Mouse (Mus musculus): ENCODE measurements around the gene Pheta2. TPM values are rescaled to one million over a fixed set of nuclear protein-coding genes. Genes with fewer than 3 reads are reported as not detected.

Gene Pheta2
- polyA plus RNA-seq, 2 experiments, result 18.7 to 24.8 TPM

GRCm38 (mm10) chr15:82348258-82348998 is 9.7 kb downstream of the Pheta2 start:
- DNase-seq (ENCODE audit: low read depth in 3 of 3, low spot score in 3 of 3) (no peak), ATAC-seq (ENCODE audit: insufficient read depth) (no peak)
- WGBS (ENCODE audit: insufficient replicate concordance), result 67% methylated on average over 8 of the region's 8 CpGs
- Histone ChIP-seq H3K27ac (no peak overlapping the region), H3K36me3 (replicated peaks; ENCODE audit: control insufficient read depth, insufficient read depth, low read depth) (peaks cover 60% of the 10 kb centered on the region), H3K4me1 (replicated peaks; ENCODE audit: control insufficient read depth in 2 of 2, insufficient read depth in 2 of 2, low read length in 1 of 2) (peaks cover 60 to 75% of the 10 kb centered on the region in 2 experiments), H3K4me2 (ENCODE audit: low read depth) (peak overlapping the region; percentile 97), H3K9me3 (ENCODE audit: control insufficient read depth, low read length) (no peaks in the 10 kb centered on the region), H3K27me3 (ENCODE audit: control insufficient read depth, insufficient read depth, low read length) (no peaks in the 10 kb centered on the region), H3K9ac (replicated peaks) (peak overlapping the region; percentile 18; the same call in 1 of the 2 replicates), H3K4me3 (ENCODE audit: insufficient read depth in 1 of 2, low read depth in 2 of 2, low read length in 2 of 2) (no peak overlapping the region)
- no peak for TF ChIP-seq CTCF (IDR thresholded peaks at IDR 0.05; ENCODE audit: low read depth)
- no peak for TF ChIP-seq EP300 (IDR thresholded peaks at IDR 0.05; ENCODE audit: low read depth)

GRCm38 (mm10) chr15:82348999-82349341 is 10.2 kb downstream of the Pheta2 start:
- Histone ChIP-seq H3K4me2 (ENCODE audit: low read depth) (no peak overlapping the region), H3K9ac (replicated peaks) (no peak overlapping the region), H3K27ac (no peak overlapping the region), H3K36me3 (replicated peaks; ENCODE audit: control insufficient read depth, insufficient read depth, low read depth) (peaks cover 54% of the 10 kb centered on the region), H3K4me3 (ENCODE audit: insufficient read depth in 1 of 2, low read depth in 2 of 2, low read length in 2 of 2) (no peak overlapping the region), H3K4me1 (replicated peaks; ENCODE audit: control insufficient read depth in 2 of 2, insufficient read depth in 2 of 2, low read length in 1 of 2) (peaks cover 55 to 69% of the 10 kb centered on the region in 2 experiments), H3K27me3 (ENCODE audit: control insufficient read depth, insufficient read depth, low read length) (no peaks in the 10 kb centered on the region), H3K9me3 (ENCODE audit: control insufficient read depth, low read length) (no peaks in the 10 kb centered on the region)
- ATAC-seq (ENCODE audit: insufficient read depth) (no peak), DNase-seq (ENCODE audit: low read depth in 3 of 3, low spot score in 3 of 3) (no peak)
- TF ChIP-seq EP300 (IDR thresholded peaks at IDR 0.05; ENCODE audit: low read depth) (no peak), CTCF (IDR thresholded peaks at IDR 0.05; ENCODE audit: low read depth) (no peak)
- 81% methylated on average over 2 of the region's 2 CpGs for WGBS (ENCODE audit: insufficient replicate concordance)

GRCm38 (mm10) chr15:82350349-82350748 is 11.6 kb downstream of the Pheta2 start:
- ATAC-seq (ENCODE audit: insufficient read depth) (no peak), DNase-seq (ENCODE audit: low read depth in 3 of 3, low spot score in 3 of 3) (no peak)
- H3K27me3 ChIP-seq (ENCODE audit: control insufficient read depth, insufficient read depth, low read length), result no peaks in the 10 kb centered on the region
- WGBS (ENCODE audit: insufficient replicate concordance), result 70% methylated on average over 4 of the region's 4 CpGs
- H3K9ac ChIP-seq (replicated peaks), result no peak overlapping the region
- H3K4me2 ChIP-seq (ENCODE audit: low read depth), result no peak overlapping the region; the same call in 1 of the 2 replicates
- peaks cover 48 to 58% of the 10 kb centered on the region in 2 experiments for H3K4me1 ChIP-seq (replicated peaks; ENCODE audit: control insufficient read depth in 2 of 2, insufficient read depth in 2 of 2, low read length in 1 of 2)
- H3K27ac ChIP-seq, result peak overlapping the region; percentile 42
- TF ChIP-seq EP300 (IDR thresholded peaks at IDR 0.05; ENCODE audit: low read depth) (no peak), CTCF (IDR thresholded peaks at IDR 0.05; ENCODE audit: low read depth) (peak; percentile 10; the same call in 1 of the 2 replicates)
- H3K36me3 ChIP-seq (replicated peaks; ENCODE audit: control insufficient read depth, insufficient read depth, low read depth), result peaks cover 42% of the 10 kb centered on the region
- H3K9me3 ChIP-seq (ENCODE audit: control insufficient read depth, low read length), result no peaks in the 10 kb centered on the region
- H3K4me3 ChIP-seq (ENCODE audit: insufficient read depth in 1 of 2, low read depth in 2 of 2, low read length in 2 of 2), result no peak overlapping the region

DNA sequence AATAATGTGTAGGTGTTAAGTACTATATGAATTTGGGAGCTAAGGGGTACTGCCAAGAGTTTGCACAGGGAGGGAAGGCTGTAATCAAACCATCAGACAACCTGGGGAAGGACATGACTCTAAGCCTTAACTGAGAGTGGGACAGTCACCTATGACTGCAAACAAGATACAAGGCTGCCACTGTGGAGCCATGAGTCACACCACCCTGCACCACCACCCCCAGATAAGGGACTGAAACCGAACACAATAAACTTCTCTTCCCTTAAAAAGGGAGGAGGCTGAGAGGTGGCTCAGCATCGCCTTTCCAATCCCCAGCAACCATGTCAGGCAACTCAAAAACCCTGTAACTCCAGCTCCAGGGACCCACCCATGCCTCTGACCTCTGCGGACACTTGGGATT is 12.7 kb downstream of the Pheta2 start:
- ATAC-seq (ENCODE audit: insufficient read depth), result no peak
- 30% methylated on average over 3 of the region's 3 CpGs for WGBS (ENCODE audit: insufficient replicate concordance)
- Histone ChIP-seq H3K9ac (replicated peaks) (peak overlapping the region; percentile 54), H3K4me3 (ENCODE audit: insufficient read depth in 1 of 2, low read depth in 2 of 2, low read length in 2 of 2) (peak overlapping the region in 1 of 2 experiments; percentile 3; a peak in 2 of 4 replicates), H3K4me2 (ENCODE audit: low read depth) (peak overlapping the region; percentile 90), H3K27me3 (ENCODE audit: control insufficient read depth, insufficient read depth, low read length) (no peaks in the 10 kb centered on the region), H3K27ac (peak overlapping the region; percentile 61), H3K9me3 (ENCODE audit: control insufficient read depth, low read length) (no peaks in the 10 kb centered on the region), H3K4me1 (replicated peaks; ENCODE audit: control insufficient read depth in 2 of 2, insufficient read depth in 2 of 2, low read length in 1 of 2) (peaks cover 47 to 57% of the 10 kb centered on the region in 2 experiments), H3K36me3 (replicated peaks; ENCODE audit: control insufficient read depth, insufficient read depth, low read depth) (peaks cover 42% of the 10 kb centered on the region)
- TF ChIP-seq CTCF (IDR thresholded peaks at IDR 0.05; ENCODE audit: low read depth), result no peak
- TF ChIP-seq EP300 (IDR thresholded peaks at IDR 0.05; ENCODE audit: low read depth), result 0 out of 2 replicates have a peak, but pooled peaks have one; percentile 19
- DNase-seq (ENCODE audit: low read depth in 3 of 3, low spot score in 3 of 3), result peak in 1 of 3 experiments; percentile 50

- peaks cover 32 to 42% of the 10 kb centered on the region in 2 experiments for H3K4me1 ChIP-seq (replicated peaks; ENCODE audit: control insufficient read depth in 2 of 2, insufficient read depth in 2 of 2, low read length in 1 of 2)
- peak overlapping the region; percentile 98 for H3K9ac ChIP-seq (replicated peaks)
- ATAC-seq (ENCODE audit: insufficient read depth) (no peak), DNase-seq (ENCODE audit: low read depth in 3 of 3, low spot score in 3 of 3) (no peak)
- peak overlapping the region; percentile 80 to 82 for H3K4me3 ChIP-seq (ENCODE audit: insufficient read depth in 1 of 2, low read depth in 2 of 2, low read length in 2 of 2)
- WGBS (ENCODE audit: insufficient replicate concordance), result 14% methylated on average over 14 of the region's 14 CpGs
- H3K36me3 ChIP-seq (replicated peaks; ENCODE audit: control insufficient read depth, insufficient read depth, low read depth), result peaks cover 32% of the 10 kb centered on the region
- TF ChIP-seq EP300 (IDR thresholded peaks at IDR 0.05; ENCODE audit: low read depth) (no peak), CTCF (IDR thresholded peaks at IDR 0.05; ENCODE audit: low read depth) (no peak)
- H3K27ac ChIP-seq, result peak overlapping the region; percentile 67
- H3K27me3 ChIP-seq (ENCODE audit: control insufficient read depth, insufficient read depth, low read length), result no peaks in the 10 kb centered on the region
- no peaks in the 10 kb centered on the region for H3K9me3 ChIP-seq (ENCODE audit: control insufficient read depth, low read length)
- H3K4me2 ChIP-seq (ENCODE audit: low read depth), result peak overlapping the region; percentile 90
Observed at GRCm38 (mm10) chr15:82353078-82353744, 14.5 kb downstream of the Pheta2 start.
